Mouse (Mus musculus) thymus, adult 2 months (tissue): Measurements from ENCODE around the gene Cntrl. TPM values are rescaled to one million over a fixed set of nuclear protein-coding genes. Genes with fewer than 3 reads are reported as not detected.

Source experiments
- DNase-seq: peaks from one replicate; pipeline ENCODE4 v3.0.0; 2021
- H3K27ac ChIP-seq: fragments of 200-500 bp; 2 replicates; pipeline ENCODE4 v1.5.1; 2012; ENCODE audit warnings: low read length, control low read depth; ENCODE audit not compliant: control insufficient read depth, insufficient read depth
- H3K27me3 ChIP-seq: fragments of 200-500 bp; 2 replicates; pipeline ENCODE4 v1.6.1; 2012; ENCODE audit warnings: mild to moderate bottlenecking, low read length, moderate library complexity, mixed read lengths; ENCODE audit not compliant: control insufficient read depth, insufficient read depth
- H3K36me3 ChIP-seq: fragments of 200-500 bp; 2 replicates; pipeline ENCODE4 v1.6.1; 2012; ENCODE audit warnings: mild to moderate bottlenecking, low read length, moderate library complexity; ENCODE audit not compliant: control insufficient read depth, insufficient read depth
- H3K4me1 ChIP-seq: fragments of 200-500 bp; replicated peaks from 2 replicates; pipeline ENCODE4 v1.6.1; 2012; ENCODE audit warnings: low read length; ENCODE audit not compliant: control insufficient read depth, insufficient read depth
- H3K4me3 ChIP-seq: fragments of 200-500 bp; 2 replicates; pipeline ENCODE4 v1.5.1; 2012; ENCODE audit warnings: mild to moderate bottlenecking, low read length, control low read depth, moderate library complexity; ENCODE audit not compliant: control insufficient read depth, insufficient read depth
- CTCF ChIP-seq: fragments of 200-500 bp; IDR thresholded peaks from 2 replicates; pipeline ENCODE4 v1.5.1; 2012; ENCODE audit warnings: mild to moderate bottlenecking, control low read depth, low read length, moderate library complexity, borderline replicate concordance; ENCODE audit not compliant: control insufficient read depth, poor library complexity, insufficient read depth; ENCODE audit errors: extremely low read depth
- POLR2A ChIP-seq: fragments of 200-500 bp; IDR thresholded peaks from 2 replicates; pipeline ENCODE4 v1.6.1; 2012; ENCODE audit warnings: mild to moderate bottlenecking, low read length, control low read depth, moderate library complexity; ENCODE audit not compliant: control insufficient read depth, poor library complexity, insufficient read depth; ENCODE audit errors: extremely low read depth
- WGBS: fragments of 180-500 bp; shearing (Covaris S2); methylation state at CpG from one replicate; pipeline ENCODE4 v1.1.7; 2018; 5-methylcytosine and 5-hydroxymethylcytosine counted together
- polyA plus RNA-seq: library from polyadenylated mRNA; depleted of rRNA; stranded (reverse); fragments of >200 nt; gene quantifications from 2 replicates; pipeline ENCODE4 v1.2.3, GENCODE M21; 2012

The Cntrl gene
- polyA plus RNA-seq, 1 experiment = 45.2 TPM

DNA sequence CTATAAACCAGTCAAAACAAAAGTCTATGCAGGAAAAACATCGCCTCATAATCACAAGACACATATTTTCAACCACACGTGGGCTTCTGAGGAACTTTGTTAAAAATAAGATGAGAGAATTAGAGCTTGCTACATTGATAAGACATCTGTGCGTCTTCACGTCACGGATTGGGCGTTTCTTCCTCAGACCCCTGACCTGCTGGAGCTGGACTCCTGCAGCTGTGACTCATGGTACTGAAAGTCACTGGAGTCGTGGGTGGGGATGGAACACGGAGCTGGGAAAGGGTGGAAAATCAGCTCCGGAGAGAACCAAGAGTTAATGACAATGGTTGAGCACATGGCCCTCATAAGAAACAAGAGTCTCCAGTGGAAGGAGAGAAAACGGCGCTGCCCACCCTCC is 42.2 kb upstream of the Cntrl start:
- Histone ChIP-seq H3K27me3 (no peaks in the 10 kb centered on the region), H3K4me3 (no peak overlapping the region), H3K36me3 (no peaks in the 10 kb centered on the region), H3K27ac (no peak overlapping the region), H3K4me1 (no peaks in the 10 kb centered on the region)
- WGBS = 95% methylated on average over 11 of the region's 11 CpGs
- DNase-seq = no peak
- TF ChIP-seq POLR2A (no peak), CTCF (no peak)

DNA sequence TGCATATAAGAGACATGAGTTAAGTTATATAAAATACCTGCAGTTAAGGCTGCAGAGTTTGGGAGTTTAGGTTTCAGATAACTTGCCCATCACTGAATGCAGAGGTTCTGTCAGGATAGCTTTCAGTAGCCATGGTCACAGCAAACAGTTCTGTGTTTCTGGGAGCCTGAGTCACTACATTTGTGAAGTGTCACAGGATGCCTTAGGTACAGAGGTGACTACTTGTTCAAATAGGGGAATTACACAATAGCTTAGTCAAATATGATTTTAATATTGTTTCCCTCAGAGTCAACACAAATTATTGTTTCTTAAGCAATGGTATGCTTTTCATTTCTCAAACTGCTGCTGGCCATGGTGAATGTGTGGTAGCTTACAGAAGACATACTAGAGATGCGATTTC is 40.2 kb upstream of the Cntrl start:
- no peak for TF ChIP-seq CTCF
- no peak for TF ChIP-seq POLR2A
- WGBS = 95% methylated on average over 1 of the region's 1 CpGs
- no peak overlapping the region for H3K27ac ChIP-seq
- H3K27me3 ChIP-seq = no peaks in the 10 kb centered on the region
- DNase-seq = no peak
- H3K4me1 ChIP-seq = no peaks in the 10 kb centered on the region
- no peaks in the 10 kb centered on the region for H3K36me3 ChIP-seq
- H3K4me3 ChIP-seq = no peak overlapping the region

DNA sequence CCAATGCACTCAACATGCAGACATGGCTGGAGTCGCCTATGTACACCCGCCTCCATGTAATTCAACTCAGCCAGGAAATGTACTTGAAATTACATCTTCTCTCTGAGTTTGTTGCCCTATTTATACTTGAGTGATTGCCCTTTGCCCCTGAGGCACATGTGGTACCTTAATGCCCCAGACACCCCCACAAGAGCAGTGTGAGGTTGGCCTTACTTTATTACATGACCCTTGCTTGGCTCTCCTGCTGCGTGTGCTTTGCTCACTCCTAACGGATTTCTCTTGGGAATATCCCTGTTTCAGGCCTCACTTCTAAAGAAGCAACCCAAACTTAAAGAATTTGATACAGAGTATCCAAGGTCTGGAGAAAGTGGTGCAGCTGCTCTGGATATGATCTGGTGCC is 39.0 kb upstream of the Cntrl start:
- Histone ChIP-seq H3K27me3 (no peaks in the 10 kb centered on the region), H3K4me1 (no peaks in the 10 kb centered on the region), H3K4me3 (no peak overlapping the region), H3K27ac (no peak overlapping the region), H3K36me3 (no peaks in the 10 kb centered on the region)
- no peak for TF ChIP-seq CTCF
- no peak for DNase-seq
- 95% methylated on average over 4 of the region's 4 CpGs for WGBS

DNA sequence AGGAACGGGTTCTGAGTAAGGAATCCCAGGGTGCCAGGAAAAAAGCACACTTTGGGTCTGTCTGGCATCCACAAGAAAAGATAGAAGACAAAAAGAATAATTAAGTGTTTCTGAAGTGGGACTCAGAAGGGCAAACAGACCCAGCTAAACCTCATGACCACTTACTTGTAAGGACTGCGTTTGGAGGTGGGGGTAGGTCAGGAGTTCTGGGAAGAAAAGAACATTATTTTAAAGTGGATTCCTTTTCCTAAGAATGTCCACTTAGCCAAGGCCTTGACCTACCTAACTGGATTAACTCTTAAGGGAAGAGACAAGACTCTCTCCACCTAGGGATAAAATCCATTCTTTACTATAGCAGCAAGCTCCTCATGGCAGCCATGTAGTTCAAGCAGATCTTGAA is 36.7 kb upstream of the Cntrl start:
- 93% methylated on average over 2 of the region's 2 CpGs for WGBS
- Histone ChIP-seq H3K4me3 (no peak overlapping the region), H3K36me3 (no peaks in the 10 kb centered on the region), H3K4me1 (no peaks in the 10 kb centered on the region), H3K27me3 (no peaks in the 10 kb centered on the region), H3K27ac (no peak overlapping the region)
- no peak for TF ChIP-seq POLR2A
- no peak for TF ChIP-seq CTCF
- no peak for DNase-seq

DNA sequence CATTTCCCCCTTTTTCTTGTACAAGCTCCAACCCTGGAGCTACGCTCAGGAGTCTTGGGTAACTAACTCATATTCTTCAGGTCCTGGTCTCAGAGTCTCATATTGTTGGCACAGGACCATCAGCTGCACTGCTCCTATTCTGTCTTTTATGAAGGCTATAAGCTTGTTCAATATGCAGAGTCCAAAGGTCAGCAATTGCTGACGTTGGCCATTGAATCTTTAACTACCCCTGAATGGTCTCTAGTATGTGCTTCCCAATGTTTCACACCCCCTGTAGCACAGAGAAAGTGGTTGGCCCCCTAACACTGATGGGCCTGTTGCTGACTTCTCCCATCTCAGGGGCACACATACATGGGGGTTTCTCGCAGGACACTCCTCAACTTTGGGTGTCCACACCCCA is 35.0 kb upstream of the Cntrl start:
- 96% methylated on average over 3 of the region's 3 CpGs for WGBS
- H3K27me3 ChIP-seq = no peaks in the 10 kb centered on the region
- no peak for TF ChIP-seq POLR2A
- no peak for TF ChIP-seq CTCF

DNA sequence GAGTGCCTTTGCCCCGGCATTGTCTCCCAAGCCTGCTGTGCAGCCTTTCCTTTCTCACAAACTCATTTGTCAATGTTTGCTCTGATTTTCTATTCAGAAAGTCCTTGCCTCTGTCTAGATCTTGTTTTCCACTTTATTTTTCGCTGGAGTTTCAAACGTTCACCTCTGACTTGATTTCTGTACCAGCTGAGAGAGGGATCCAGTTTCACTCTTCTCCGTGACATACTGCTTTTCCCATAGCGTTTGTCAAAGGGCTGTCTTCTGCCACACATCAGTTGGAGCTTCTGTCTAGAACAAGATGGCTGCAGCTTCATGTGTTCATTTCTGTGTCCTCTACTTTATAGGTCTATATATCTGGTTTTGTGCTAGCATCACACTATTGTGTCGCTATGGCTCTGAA is 30.1 kb upstream of the Cntrl start:
- no peak for DNase-seq
- Histone ChIP-seq H3K36me3 (no peaks in the 10 kb centered on the region), H3K4me1 (no peaks in the 10 kb centered on the region), H3K4me3 (no peak overlapping the region), H3K27me3 (no peaks in the 10 kb centered on the region), H3K27ac (no peak overlapping the region)
- TF ChIP-seq CTCF = no peak
- TF ChIP-seq POLR2A = no peak
- WGBS = 89% methylated on average over 6 of the region's 6 CpGs

More for the DNA sequence above, 35.0 kb upstream of the Cntrl start:
- Histone ChIP-seq H3K27ac (no peak overlapping the region), H3K4me1 (no peaks in the 10 kb centered on the region), H3K36me3 (no peaks in the 10 kb centered on the region), H3K4me3 (no peak overlapping the region)
- no peak for DNase-seq

DNA sequence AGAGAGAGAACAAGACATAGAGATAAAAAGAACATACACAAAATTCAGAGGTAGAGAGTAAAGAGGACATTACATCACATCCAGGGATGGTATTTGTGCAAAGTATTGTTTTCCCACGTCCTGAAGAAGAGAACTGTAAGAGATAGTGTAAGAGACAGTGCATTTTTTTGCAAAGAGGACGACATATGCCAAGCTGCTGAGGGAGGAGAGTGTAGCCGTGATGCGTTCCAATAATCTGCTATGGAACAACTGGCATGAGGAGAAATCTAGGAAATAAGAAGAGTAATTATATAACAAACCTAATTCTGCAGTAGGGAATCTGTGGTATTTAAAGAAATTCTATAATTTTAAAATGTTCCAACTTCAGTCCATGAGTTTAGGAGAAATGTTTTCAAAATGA is 21.9 kb upstream of the Cntrl start:
- DNase-seq = no peak
- Histone ChIP-seq H3K27ac (no peak overlapping the region), H3K4me1 (no peaks in the 10 kb centered on the region), H3K4me3 (no peak overlapping the region), H3K36me3 (no peaks in the 10 kb centered on the region), H3K27me3 (no peaks in the 10 kb centered on the region)
- 85% methylated on average over 4 of the region's 4 CpGs for WGBS
- TF ChIP-seq POLR2A (no peak), CTCF (no peak)
